Mouse (Mus musculus) midbrain, embryonic 13.5 days (tissue): ENCODE results near the gene Vmn2r3. TPM values are rescaled to one million over a fixed set of nuclear protein-coding genes. Genes with fewer than 3 reads are reported as not detected.

Experiments
- polyA plus RNA-seq: library from polyadenylated mRNA; unstranded; fragments of >200 nt; fragmentation: Nextera tagmentation; extraction: Ambion mirVana; gene quantifications from 2 replicates; pipeline ENCODE4 v1.2.1, GENCODE M21; 2015

The Vmn2r3 gene
- polyA plus RNA-seq, 1 experiment from 2014 or later: not detected

Other genes with a start within 250 kb of the Vmn2r3 start
- gene Vmn2r1, start 208.2 kb downstream of the Vmn2r3 start, polyA plus RNA-seq: 0.09 and 0.15 TPM in 2 replicates
- 0.04 and 0.05 TPM in 2 replicates for gene Vmn2r2, start 147.8 kb downstream of the Vmn2r3 start, polyA plus RNA-seq
- not detected in 2 replicates for gene Vmn2r4, start 125.7 kb upstream of the Vmn2r3 start, polyA plus RNA-seq
- not detected in 2 replicates for gene Vmn2r5, start 220.1 kb upstream of the Vmn2r3 start, polyA plus RNA-seq